Mouse (Mus musculus) adrenal gland, adult 18-20 months (tissue): ENCODE data around the gene Sf3b5. TPM values are rescaled to one million over a fixed set of nuclear protein-coding genes. Genes with fewer than 3 reads are reported as not detected.

ENCODE experiments used
- DNase-seq, 2 experiments: peaks; one replicate each; pipeline ENCODE4 v3.0.0; 2021 to 2022; ENCODE audit warnings: low spot score in 2 of 2
- long read RNA-seq, 2 experiments: library from polyadenylated mRNA; stranded (forward); transcript quantifications; one replicate each; pipeline ENCODE4 v2.0.0; 2021
- total RNA-seq, 2 experiments: library from RNA; stranded (reverse); gene quantifications; 1 replicate in 1 of 2; 2 replicates in 1 of 2; pipeline ENCODE4 v1.2.3; 2021

Gene Sf3b5
- total RNA-seq = 10 to 100 TPM; 10.6 to 12.5 TPM
- long read RNA-seq, experiment 1, transcript Sf3b5-201 (1 exons, 3,841 nt) = major isoform, 22 of 22 reads
- long read RNA-seq, experiment 1, partial matches to known transcripts = 0 of 22 reads
- long read RNA-seq, experiment 1, other reads (novel, unspliced or antisense) = 0 of 22 reads
- long read RNA-seq, experiment 2, transcript Sf3b5-201 (1 exons, 3,841 nt) = major isoform, 149 of 149 reads
- long read RNA-seq, experiment 2, partial matches to known transcripts = 0 of 149 reads
- long read RNA-seq, experiment 2, other reads (novel, unspliced or antisense) = 0 of 149 reads

DNA sequence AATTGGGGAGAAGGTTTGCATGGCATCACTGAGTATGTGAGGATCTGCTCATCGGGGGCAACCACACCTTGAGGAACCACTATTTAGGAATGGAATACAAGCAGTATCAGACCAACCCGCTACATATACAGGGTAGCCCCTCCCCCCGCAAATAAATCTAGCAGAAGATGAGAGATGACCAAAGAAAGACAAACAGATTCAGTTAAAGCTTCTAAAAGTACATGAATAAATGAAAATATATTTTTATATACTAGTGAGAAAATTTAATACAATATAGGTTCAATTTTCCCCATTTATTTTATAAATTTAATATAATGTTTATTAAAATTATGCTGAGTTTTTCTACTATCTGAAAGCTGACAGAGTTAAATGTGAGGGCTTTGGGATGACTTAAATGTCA lies at the start of gene Sf3b5:
Sf3b5 (plus strand) TSS at position 301 of the 400 bp plus-strand sequence.
- DNase-seq = no peak

DNA sequence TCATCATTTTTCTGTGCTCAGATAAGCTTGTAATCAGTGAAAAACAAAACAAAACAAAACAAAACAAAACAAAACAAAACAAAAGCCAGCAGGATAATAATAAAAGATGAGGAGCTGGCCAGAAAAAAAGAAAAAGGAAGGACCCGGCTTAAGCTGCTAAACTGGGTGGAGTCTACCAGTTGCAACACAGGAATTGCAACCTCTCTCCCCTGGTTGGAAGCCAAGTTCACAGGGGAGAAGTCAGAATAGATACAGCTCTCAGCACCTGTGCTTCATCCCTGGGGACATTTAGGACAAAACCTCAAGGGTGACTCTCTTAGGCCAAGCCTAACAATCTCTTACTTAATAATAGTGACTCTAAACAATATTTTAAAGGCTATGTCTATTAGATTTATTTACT lies 49.3 kb upstream of the Sf3b5 start:
- DNase-seq = no peak

DNA sequence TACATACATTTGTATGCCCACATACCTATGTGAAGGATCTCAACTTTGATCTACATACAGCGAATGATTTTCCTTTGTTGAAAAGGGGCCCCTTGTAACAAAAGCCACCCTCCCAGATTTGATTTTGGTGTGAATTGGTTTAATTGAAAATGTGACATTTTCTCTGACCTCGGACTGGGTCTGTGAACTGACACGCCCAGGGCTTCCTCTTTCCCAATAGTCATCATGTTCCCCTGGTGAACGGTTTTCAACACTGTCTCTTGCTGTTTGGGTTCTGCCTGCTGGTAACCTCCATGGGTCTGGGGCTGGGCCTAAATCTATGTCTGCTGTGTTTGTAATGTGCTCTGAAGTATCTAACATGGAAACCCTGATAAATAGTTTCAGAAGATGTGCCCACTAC lies 47.9 kb upstream of the Sf3b5 start:
- DNase-seq = no peak

DNA sequence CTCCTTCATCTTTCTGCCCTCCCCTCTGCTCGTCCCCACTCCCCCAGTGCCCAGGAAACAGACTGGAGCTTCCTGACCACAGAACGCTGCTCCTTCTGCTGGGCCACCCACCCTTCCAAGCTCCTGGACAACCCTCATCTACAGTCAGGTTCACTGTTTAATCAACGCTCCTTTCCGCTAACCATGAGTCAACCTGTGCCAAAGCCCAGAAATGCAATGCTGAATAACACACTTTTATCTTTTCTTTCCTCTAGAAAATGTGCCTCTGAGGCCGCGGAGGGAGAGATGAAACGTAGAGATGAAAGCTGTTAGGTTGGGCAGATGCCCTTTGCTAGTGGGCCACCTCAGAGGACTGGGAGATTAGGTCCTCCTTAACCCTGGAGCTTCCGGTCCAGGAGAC lies 43.6 kb upstream of the Sf3b5 start:
- DNase-seq = no peak

DNA sequence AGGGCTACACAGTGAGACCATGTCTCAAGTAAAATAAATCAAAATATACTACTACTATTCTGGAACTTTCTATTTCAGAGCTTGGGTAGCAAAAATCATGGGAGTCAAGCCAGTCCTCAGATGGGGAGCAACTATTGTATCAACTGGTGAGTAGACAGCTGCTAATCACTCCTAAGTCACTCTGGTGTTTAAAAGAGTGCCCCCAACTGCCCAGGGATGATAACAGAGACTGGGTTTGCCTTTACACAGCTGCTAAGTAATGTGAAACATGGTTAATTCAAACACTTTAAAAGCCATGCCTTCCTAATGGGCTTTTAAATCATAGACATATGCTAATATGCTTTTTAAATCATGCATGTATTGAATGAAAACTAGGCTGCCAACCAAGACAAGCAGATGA lies 42.9 kb upstream of the Sf3b5 start:
- DNase-seq = no peak

DNA sequence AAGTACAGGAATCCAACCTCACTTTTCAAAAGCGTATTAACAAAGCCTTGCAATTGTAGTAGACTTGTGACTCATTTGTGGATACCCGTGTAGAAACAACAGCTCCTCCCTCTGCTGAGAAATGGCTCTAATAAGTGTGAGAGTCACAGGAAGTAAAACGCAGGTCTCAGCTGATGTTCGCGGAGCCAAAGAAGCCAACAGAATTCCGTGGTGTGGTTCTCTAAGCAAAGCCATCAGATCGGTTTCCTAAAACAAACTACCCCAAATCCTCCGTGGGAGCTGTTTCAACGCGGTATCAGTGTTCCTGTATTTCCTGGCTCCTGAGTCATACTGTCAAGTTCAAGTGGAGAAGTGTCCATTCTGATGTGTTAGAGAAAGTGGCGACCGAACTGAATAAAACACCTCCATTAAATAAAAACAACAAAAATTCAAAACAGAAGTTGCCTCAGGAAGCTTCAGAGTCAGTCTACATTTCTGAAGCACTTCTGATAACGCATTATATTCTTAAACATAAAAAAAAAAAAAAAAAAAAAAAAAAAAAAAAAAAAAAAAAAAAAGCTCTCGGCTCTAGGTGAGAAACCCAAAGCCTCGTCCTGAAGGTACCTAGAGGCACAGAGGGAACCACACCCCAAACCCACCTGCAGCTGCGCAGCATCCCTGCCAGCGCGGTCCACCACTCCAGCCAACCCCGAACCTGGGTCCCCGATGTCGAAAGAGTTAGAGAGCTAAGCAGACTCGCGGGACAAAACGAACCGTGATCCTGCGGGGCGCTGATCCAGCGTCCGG lies 41.6 kb upstream of the Sf3b5 start:
- no peak for DNase-seq

DNA sequence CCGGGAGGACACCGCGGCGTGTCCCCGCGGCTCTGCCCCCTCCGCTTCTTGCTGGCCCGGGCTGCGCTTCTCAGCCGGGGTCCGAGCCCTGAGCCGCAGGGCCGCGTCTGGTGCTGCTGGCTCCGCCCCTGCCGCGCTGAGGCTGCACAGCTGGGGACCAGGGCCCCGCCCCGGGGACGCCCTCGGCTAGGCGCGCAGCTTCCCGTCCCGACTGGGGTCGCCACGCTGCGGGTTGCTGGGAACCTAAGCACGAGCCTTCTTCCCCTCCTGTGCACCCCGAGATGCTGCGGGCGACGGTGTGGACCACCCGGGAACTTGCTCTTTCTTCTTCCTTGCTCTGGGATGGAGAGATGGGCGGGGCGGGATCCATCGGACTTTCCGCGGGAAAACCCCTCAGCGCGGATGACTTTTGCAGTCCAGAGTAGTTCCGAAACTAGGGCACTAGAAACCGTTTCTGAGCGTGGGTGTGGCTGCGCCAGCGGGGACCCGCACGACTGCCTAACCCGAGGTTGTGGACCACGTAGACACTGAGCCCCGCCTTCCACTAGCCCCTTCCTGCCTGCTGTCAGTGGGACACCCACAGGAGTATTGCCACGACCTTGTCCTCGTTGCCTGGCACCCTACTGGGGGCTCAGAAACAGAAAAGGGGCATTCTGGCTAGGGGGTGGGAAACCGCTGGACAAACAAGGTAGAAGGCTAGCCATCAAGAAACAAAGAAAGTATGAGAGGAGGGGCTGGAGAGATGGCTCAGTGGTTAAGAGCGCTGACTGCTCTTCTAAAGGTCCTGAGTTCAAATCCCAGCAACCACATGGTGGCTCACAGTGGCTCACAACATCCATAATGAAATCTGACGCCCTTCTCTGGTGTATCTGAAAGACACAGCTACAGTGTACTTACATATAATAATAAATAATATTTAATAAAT lies 40.7 kb upstream of the Sf3b5 start, which contains the start of gene Stx11:
Stx11 (minus strand) TSS at position 148 of the 925 bp plus-strand sequence.
- DNase-seq = peak; percentile 70

DNA sequence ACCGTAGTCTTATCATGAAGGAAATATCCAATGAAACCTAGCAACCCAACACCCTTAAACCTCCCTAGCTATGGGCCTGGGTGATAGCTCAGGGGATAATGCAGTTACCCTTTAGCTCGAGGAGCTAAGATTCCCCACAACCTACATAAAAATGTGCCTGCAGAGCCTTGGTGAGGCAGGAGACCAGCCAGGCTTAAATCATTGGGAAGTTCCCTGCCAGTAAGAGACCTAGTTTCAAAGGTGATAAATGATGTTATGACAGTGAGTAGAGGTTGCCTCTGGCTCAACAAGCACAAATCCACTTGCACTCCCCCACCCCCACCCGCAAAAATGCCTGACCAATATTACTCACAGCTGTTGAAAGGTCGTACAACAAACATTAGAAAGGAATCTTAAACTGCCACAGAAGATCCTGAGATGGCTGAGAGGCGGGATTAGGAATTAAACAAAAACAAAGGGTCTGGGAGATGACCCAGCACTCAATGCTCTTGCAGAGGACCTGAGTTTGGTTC lies 39.4 kb upstream of the Sf3b5 start:
- DNase-seq = no peak

DNA sequence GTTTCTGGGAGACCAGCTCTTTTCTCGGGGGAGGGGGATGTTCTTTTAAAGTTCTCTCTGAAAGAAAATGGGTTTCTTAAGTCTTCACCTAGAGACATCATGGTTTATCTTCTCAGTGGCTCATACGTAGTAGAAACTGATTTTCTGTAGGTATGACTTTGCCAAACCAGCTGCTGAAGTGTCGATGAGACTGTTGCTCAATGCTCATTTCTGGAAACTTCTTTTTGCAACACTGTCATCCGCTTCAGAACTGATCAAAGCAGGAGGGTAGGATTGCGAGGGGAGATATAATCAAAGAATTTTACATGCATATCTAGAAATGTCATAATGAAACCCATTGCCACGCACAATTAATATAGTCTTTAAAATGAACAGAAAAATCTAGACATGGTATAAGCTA lies 30.6 kb upstream of the Sf3b5 start:
- no peak for DNase-seq

DNA sequence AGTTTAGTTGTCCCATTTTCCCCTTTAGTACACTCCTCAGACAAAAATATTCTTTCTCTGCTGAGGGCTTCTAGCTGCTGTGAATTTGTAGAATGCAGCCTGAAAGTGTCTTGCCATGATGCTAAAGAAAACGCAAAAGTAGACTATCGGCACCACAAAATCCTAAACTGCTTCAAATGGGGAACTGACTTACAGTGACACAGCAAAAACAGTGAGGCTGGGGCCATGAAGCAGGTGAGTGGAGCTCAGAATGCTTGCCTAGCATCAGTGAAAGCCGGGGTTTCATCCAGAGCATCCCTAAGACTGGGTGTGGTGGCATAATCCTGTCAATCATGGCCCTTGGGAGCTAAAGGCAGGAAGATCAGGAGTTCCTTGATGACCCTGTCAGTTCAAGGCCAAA lies 29.7 kb upstream of the Sf3b5 start:
- DNase-seq = no peak

DNA sequence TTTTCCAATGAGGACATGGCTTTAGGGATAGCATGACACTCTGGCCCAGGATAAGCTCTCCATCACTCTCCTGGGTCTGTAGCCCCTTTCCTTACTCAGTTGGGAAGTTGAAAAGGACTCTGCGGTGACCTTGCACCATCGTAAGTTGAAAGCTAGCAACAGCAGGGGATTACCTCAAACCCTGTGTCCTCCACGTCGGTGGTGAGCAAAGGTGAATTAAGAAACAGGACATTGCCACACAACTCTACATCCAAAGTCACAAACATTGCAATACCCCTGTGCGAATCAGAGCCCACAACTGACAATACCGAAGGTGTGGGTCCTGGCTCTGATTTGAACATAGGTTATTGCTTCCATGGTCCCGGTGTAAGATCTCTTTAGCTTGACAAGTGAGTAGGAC lies 29.2 kb upstream of the Sf3b5 start:
- no peak for DNase-seq

DNA sequence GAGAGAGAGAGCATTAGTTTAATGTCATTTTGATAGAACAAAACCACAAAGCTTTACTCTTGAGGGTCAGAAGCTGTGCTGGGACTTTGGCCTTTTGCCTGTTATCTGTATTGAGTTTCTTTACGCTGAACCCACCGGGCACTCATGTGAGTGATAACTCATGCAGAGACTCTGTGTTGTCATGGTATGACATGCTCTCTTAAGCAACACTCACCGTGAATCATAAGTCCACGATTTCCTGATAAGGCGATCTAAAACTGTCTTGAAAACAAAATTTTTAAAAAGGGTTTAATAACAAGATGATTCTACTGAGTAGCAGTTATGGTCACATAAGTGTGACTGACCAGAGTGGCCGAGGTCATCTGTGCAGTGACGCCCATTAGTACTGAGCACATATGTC lies 28.6 kb upstream of the Sf3b5 start:
- no peak for DNase-seq

DNA sequence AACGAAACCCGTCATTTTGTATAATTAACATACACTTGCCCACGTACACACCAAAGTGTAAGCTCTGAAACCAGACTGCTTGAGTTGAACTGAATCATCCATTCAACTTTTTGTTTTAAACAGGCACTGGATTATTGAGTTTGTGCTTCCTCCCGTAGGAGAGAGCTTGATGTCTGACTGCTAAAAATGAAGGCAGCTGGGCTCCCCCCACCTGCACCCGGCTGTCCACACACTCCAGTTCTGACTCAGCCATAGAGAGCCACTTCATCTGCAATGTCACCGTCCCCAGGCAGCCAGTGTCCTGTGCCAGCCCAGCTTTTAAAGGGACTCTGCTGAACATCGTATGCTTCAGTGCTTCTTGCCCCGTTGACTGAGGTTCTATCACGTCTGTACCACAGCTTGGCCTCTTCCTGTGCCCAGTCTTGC lies 27.3 kb upstream of the Sf3b5 start:
- no peak for DNase-seq

DNA sequence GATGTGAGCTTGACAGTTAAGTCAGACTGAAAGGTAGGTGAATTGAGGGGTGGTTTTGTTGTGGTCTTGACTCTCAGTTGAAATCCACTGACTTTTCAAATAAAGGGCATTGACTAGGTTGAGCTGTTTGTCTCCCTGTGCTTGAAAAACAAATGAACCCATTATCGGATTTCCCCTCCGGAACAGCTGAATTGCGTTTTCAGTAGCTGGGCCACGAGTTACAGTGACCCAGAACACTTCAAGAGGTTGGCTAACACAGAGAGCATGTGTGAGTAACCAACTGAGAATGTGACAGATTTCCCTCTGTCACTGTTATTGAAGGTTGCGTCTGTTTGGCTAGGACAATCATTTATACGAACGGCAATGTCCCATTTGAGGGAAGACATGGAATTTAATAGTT lies 24.1 kb upstream of the Sf3b5 start:
- DNase-seq = no peak

DNA sequence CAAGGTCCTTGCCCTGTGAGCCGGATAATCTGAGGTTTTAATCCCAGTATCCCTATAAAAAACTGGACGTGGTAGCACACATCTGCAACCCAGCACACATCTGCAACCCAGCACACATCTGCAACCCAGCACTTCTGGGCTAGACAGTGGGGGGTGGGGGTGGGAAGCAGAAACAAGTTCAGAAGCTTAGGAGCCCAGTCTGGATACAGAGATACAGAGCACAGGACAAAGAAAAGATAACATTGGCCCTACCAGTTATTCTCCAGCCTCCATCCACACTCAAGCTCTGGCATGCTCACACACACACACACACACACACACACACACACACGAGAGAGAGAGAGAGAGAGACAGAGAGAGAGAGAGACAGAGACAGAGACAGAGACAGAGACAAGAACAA lies 21.6 kb upstream of the Sf3b5 start:
- no peak for DNase-seq

DNA sequence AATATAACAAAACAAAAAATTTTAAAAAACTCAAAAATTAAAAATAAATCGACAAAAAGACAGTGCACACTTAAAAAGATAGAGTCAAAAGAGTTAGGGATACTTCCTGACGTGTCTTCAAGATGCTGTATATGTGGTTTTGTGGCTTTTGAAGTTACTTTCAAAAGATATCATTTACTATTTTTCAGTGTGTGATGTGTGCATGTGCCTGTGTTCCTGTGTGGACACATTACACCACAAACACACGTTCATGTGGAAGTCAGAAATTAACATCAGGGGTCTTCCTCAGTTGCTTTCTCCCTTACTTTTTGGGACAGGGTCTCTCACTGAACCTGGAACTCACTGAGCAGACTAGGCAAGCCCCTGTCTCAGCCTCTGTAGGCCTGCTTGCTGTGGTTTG lies 20.1 kb upstream of the Sf3b5 start:
- no peak for DNase-seq

DNA sequence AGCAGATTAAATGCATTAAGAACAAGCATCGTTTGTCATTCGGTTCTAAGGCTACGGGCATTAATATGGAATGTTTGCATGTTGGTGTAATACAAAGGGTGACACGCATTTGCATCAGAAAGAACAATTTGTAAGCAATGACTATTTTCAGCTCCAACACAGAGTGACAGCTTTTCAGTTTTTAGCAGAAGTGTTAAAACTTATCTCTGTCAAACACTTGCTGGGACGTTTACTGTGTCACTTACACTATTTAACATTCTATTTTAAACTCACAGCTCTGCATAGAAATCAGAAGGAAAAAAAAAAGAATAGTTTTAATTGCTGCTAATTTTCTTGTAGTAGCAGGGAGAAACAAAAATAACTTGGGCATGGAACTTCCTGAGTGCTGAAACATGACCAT lies 18.7 kb upstream of the Sf3b5 start:
- DNase-seq = no peak

DNA sequence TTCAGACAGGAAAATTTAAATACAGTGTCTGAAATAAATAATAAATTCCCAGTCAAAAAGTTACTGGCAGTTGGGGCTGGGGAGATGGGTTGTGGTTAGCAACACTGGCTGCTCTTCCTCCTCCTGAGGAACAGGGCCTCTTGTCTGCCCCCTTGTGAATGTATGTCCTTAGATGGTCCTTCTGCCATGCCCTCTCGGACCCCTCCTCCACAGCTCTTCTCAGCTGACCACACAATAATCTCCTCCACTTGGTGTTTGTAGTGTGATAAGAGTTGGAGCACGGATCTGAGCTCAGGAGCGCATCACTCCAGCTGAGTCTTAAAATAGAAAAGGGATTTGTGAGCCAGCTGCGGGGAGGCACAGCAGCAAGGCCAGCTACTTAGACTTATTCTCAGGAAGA lies 18.2 kb upstream of the Sf3b5 start:
- DNase-seq = no peak

DNA sequence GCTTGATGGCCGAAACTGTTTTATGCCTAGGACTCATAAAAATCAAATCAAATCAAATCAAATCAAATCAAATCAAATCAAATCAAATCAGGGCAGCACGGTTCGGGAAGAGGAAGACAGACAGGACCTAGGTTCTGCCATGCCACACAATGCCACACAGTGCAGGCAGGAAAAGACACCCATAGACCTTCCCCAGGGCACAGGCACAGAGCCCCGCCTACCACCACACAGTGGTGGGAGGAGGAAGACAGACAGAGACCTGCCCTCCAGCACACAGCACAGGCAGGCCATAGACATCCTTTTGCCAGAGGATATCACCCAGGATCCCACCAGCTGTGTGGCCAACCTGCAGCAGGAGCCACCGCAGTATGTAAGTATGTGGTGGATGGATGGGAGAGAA lies 13.2 kb upstream of the Sf3b5 start:
- DNase-seq = no peak

DNA sequence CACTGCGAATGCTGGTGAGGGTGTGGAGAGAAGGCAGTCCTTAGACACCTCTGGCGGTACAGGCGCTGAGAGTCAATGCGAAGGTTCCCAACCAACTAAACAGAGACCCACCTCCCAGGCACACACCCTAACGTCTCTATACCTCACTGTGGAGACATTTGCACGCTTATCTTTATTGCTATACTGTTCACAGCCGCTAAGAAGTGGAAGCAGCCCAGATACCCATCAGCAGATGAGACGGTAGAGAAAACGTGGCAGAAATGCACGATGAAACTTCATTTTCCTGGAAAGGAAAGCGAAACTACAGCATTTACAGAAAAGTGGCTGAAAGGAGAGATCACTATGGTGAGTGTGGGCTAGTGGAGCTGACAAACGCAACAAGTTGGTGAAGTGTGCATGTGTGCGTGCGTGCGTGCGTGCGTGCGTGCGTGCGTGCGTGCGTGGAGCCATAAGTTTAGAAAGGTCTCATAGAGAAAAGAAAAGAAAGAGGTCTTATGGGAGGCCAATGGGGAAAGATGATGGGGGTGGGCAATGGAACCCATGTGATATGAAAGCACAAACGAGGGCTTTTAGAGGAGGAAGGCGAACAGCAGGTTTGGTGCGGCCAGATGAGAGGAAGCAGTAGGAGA lies 11.6 kb upstream of the Sf3b5 start:
- DNase-seq = no peak
